Mouse (Mus musculus) adrenal gland, postnatal 14 days (tissue): ENCODE measurements around the gene Pacs1. TPM values are rescaled to one million over a fixed set of nuclear protein-coding genes. Genes with fewer than 3 reads are reported as not detected.
"Not testable (repeated sequence)": the region's sequence is repeated elsewhere in the genome, so short reads cannot be mapped to it uniquely, and the experiment has no call there.

ENCODE experiments used
- DNase-seq: peaks from one replicate; pipeline ENCODE4 v3.0.0; 2021; ENCODE audit warnings: mixed read lengths
- total RNA-seq: library from RNA; stranded (reverse); gene quantifications from 2 replicates; pipeline ENCODE4 v1.2.3, GENCODE M21; 2021

The Pacs1 gene
- total RNA-seq, 1 experiment from 2014 or later, result 20.4 TPM

GRCm38 (mm10) chr19:5151331-5151730 lies 121.6 kb downstream of the Pacs1 start:
- DNase-seq, result peak; percentile 56

GRCm38 (mm10) chr19:5150358-5150757 lies 122.6 kb downstream of the Pacs1 start:
- no peak for DNase-seq

- DNase-seq, result not testable (repeated sequence)
Measured at GRCm38 (mm10) chr19:5149041-5149440, 123.9 kb downstream of the Pacs1 start.

- peak; percentile 67 for DNase-seq
Measured at GRCm38 (mm10) chr19:5139640-5140039, 133.3 kb downstream of the Pacs1 start.

- no peak for DNase-seq
Measured at GRCm38 (mm10) chr19:5131237-5131636, 141.7 kb downstream of the Pacs1 start.

GRCm38 (mm10) chr19:5129770-5130169 lies 143.1 kb downstream of the Pacs1 start:
- DNase-seq, result no peak

- DNase-seq, result no peak
Measured at GRCm38 (mm10) chr19:5124055-5124614, 148.8 kb downstream of the Pacs1 start.

GRCm38 (mm10) chr19:5123241-5123640 lies 149.7 kb downstream of the Pacs1 start:
- DNase-seq, result no peak

GRCm38 (mm10) chr19:5122492-5122891 lies 150.4 kb downstream of the Pacs1 start:
- no peak for DNase-seq

- no peak for DNase-seq
Measured at GRCm38 (mm10) chr19:5118384-5118698, 154.6 kb downstream of the Pacs1 start, which contains the start of gene Klc2. Klc2 (minus strand) TSS chr19:5118560.

- DNase-seq, result peak; percentile 96
Measured at GRCm38 (mm10) chr19:5117494-5118383, 155.2 kb downstream of the Pacs1 start.

- DNase-seq, result no peak
Measured at GRCm38 (mm10) chr19:5113783-5114182, 159.1 kb downstream of the Pacs1 start.

GRCm38 (mm10) chr19:5109659-5110453 lies 163.1 kb downstream of the Pacs1 start:
- peak; percentile 71 for DNase-seq

- DNase-seq, result no peak
Measured at GRCm38 (mm10) chr19:5108702-5109101, 164.2 kb downstream of the Pacs1 start.

- peak; percentile 61 for DNase-seq
Measured at GRCm38 (mm10) chr19:5108271-5108575, 164.7 kb downstream of the Pacs1 start.

GRCm38 (mm10) chr19:5107556-5108270 lies 165.2 kb downstream of the Pacs1 start:
- DNase-seq, result no peak

- peak; percentile 99 for DNase-seq
Measured at GRCm38 (mm10) chr19:5106731-5107191, 166.2 kb downstream of the Pacs1 start, which contains the start of gene Rab1b. Rab1b (minus strand) TSS chr19:5107072.

- DNase-seq, result no peak
Measured at GRCm38 (mm10) chr19:5106074-5106473, 166.8 kb downstream of the Pacs1 start.

- peak; percentile 82 for DNase-seq
Measured at GRCm38 (mm10) chr19:5098363-5099143, 174.4 kb downstream of the Pacs1 start, which contains the start of gene Cnih2. Cnih2 (minus strand) TSS chr19:5098521.

- no peak for DNase-seq
Measured at GRCm38 (mm10) chr19:5097521-5098362, 175.2 kb downstream of the Pacs1 start.
